Mouse (Mus musculus): ENCODE data around the gene Selenos.

The Selenos gene

DNA sequence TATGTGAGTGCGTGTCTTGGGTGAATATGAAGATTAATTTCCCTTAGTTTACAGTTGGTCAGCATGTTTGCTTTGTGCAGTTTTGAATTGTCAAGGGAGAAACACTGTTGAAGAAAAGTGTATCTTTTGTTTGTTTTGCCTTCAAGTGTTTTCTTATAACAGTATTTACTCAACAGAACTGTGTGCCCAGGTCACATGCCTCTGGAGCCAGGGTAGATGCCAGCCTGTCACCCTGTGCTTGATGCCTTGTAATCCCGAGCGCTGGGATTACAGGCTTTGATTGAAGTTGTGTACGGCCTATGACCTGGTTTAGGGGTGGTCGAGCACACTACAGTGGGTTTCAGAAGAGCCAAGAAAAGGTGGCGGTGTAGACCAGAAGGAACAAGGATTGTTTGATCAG lies 4.3 kb downstream of the Selenos start:
- in situ Hi-C loops (cut with MboI) = loop anchor here (25.0 kb wide), 1 partner anchor 604 kb away; the partner anchor contains the start of genes Asb7 and Lins1

DNA sequence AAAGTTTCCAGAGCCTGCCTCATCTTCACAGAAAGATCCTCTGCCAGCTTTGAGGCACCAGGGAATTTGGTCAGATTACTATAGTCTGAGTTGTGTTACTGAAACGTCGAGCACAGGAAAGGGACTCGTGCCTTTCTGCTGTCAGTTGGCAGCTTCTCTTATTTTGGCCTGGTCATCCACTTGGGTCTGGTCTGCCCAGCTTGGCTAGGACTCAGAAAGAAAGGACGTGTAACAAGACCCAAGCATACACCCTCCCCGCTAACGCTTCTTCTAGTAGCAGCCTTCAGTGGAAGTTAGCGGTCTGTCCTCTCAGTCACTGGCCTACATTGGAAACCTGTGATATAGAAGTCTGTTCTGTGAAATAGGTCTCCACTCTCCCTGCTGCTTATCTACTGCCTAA lies 5.1 kb downstream of the Selenos start:
- in situ Hi-C loops (cut with MboI) = loop anchor here (25.0 kb wide), 1 partner anchor 603 kb away; the partner anchor contains the start of genes Asb7 and Lins1

DNA sequence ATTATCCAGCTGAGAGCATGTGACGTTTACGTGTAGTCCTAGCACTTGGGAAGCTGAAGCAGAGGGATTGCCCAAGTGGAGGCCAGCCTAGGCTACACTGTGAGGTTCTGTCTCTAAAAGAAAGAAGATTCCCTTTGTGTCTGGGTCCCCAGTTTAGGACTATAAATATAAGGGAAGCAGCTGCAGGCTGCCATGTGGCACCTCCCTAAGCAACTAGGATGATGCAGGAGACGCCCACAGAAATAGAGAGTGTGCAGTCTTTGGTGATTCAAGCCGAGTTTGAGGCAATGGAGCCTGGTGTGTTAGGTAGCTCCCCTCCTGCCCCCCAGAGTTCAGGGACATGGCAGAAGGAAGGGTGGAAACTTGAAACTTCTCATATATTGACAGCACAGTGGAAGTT lies 8.2 kb downstream of the Selenos start:
- in situ Hi-C loops (cut with MboI) = loop anchor here (25.0 kb wide), 1 partner anchor 600 kb away; the partner anchor contains the start of genes Asb7 and Lins1

DNA sequence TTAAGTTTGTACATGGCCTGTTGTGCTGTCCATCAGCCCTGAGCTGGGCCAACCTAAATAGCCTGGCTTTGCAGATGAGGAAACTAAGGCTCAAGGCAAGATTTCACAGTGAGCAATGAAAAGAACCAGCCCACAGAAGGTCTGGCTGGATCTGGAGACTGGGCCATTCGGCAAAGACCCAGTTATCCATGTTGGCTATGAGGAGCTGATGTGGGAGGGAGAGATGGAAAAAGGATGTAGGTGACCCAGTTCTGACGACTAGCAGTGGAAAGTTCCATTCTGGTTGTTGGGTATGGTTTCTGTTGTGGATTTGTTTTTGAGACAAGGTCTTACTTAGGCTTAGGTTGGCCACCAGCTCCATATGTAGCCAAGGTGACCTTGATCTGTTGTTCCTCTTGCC lies 8.6 kb downstream of the Selenos start:
- in situ Hi-C loops (cut with MboI) = loop anchor here (25.0 kb wide), 1 partner anchor 599 kb away; the partner anchor contains the start of genes Asb7 and Lins1

DNA sequence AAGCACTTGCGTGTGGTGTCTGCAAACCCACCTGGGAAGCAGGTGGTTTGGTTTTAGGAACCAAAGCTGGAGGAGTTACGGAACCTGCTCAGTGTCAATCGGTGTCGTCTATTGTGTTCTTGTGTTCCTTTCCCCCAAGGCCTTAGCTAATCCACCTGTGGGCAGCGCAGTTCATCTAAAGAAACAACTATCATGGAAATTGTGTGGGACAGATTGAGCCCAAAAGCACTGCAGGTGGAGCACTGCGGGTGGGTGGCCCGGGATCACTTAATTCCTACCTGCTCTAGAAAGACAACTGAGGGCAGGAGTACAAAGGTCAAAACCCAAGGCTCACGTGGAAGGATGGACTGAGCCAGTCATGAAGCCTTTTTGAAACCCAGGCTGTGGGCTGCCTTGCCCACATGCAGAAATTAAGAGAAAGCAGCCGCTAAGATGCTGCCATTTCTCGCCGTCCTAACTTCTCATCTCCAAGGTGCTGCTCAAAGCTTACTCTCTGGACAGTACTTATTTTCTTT lies 11.3 kb downstream of the Selenos start:
- in situ Hi-C loops (cut with MboI) = loop anchor here (25.0 kb wide), 1 partner anchor 597 kb away; the partner anchor contains the start of genes Asb7 and Lins1

DNA sequence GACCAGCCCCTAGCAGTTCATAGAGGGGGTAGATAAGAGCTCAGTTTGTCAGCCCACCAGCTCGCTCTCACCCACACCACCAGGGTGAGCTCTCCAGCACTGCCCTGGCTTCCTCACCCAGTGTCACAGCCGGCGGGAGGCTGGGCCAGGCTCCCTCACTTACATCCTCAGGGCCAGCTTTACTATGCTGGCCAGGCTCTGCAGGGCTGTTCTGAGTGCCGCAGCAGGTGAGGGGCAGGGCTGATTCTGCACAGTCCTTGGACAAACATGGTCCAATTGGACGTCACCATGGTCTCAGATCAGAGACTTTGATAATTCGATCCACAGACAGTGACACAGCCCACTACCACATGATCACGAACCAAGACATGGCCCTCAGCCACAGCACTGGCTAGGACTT lies 12.1 kb downstream of the Selenos start:
- in situ Hi-C loops (cut with MboI) = loop anchor here (25.0 kb wide), 1 partner anchor 596 kb away; the partner anchor contains the start of genes Asb7 and Lins1

DNA sequence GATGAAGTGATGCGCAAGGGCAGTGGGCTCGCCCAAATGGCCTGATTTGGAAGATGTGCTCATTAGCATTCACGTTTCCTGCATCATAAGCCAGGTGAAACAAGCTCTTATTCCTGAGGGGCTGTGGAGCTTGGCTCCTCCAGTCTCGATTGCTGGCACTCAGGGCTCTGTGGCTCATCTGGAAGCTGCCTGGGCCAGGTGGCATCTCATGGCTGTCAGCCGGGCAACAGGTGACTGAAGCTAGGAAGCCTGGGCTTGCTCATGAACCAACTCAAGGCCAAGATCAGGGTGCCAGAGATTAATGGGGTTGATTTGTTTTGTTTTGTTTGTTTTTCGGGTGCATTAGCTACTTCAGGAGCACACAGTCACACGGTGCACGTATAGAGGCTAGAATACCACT lies 13.2 kb downstream of the Selenos start:
- in situ Hi-C loops (cut with MboI) = loop anchor here (25.0 kb wide), 1 partner anchor 595 kb away; the partner anchor contains the start of genes Asb7 and Lins1

DNA sequence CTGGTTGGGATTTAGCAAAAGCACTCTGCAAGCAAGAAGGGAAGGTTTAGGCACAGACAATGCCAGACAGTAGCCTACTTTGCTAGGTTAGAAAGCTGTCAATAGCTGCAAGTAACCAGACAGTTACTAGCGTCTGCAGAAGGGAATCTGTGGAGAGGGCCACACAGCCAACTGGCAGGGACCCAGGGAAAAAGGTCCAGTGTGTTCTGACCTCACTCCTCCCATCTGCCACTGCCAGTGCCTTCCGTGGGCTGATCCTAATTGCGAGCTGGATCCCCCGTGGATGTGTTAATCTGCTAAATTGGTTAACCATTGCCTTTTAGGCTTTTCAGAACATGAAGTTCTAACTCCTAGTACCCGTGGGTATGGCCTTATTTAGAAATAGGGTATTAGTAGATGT lies 14.7 kb downstream of the Selenos start:
- in situ Hi-C loops (cut with MboI) = loop anchor here (25.0 kb wide), 1 partner anchor 593 kb away; the partner anchor contains the start of genes Asb7 and Lins1

DNA sequence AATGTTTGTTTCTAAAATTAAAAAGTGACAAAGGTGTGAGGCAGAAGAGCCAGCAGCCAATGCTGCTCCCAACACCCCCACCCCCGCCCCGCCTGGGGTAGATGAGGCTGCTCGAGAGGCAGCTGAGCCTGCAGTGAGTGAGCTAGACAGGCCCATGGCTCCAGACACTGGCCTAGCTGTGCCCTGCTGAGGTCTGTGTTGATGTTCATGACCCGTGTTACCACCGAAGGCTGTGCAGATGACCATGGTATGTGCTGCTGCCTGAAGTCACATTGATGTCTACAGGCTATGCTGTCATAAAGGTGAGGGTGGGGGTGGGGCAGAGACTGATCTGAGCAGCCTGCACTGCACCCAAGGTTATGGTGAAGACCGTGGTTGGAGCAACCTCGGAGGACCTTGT lies 19.4 kb downstream of the Selenos start:
- in situ Hi-C loops (cut with MboI) = loop anchor here (25.0 kb wide), 1 partner anchor 588 kb away; the partner anchor contains the start of genes Asb7 and Lins1

DNA sequence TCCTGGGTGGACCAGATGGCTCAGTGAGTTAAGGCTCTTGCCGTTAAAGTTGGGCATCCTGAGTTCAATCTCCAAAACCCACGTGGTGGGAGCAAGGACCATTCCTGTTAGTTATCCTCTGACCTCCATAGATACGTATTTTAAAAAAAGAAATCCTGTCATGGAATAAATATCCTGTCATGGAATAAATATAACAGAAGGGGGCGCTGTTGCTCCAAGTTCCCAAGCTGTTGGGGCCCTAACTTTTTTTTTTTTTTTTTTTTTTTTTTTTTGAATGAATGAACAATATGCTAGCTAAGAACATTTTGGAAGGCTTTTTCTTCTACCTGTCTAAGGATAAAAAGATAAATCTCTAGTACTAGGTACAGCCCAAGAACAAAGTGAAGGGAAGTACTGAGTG lies 22.4 kb downstream of the Selenos start:
- in situ Hi-C loops (cut with MboI) = loop anchor here (10.0 kb wide), 2 partner anchors 203 to 283 kb away; partner anchors contain the start of gene Lrrk1

DNA sequence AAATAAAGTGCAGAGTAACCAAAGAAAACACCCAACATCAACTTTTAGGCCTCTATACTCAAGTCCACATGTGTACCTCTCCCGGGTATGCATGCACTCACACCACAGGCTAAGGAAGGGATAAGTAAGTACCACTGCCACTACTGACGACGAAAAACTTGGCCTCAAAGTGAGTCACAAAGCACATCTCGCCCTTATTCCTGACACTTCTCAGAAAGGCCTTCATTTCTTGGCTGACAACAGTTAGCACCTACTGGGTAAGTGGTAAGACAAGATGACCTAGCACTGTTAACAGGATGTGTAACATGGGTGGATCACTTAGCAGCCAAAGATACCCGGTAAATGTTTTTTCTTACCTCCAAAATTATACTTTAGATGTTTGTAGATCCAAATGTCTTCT lies 25.1 kb downstream of the Selenos start:
- in situ Hi-C loops (cut with MboI) = loop anchor here (10.0 kb wide), 2 partner anchors 200 to 280 kb away; partner anchors contain the start of gene Lrrk1

DNA sequence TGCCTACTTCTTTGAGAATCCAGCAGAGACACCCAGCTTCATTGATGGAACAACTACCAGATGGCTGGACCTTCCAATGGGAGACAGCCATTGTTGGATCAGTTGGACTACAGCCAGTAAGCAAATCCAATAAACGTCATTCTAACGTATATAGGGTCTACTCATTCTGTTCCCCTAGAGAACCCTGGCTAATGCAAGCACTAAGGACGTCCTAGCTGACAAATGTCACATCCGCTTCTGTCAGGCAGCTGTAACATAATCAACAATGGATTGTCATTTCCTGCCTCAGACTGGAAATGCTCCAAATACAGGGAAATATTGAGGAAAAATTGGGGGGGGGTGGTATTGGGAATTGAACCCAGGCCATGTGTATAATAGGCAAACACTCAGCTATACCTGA lies 26.3 kb downstream of the Selenos start:
- in situ Hi-C loops (cut with MboI) = loop anchor here (5.0 to 10.0 kb wide), 4 partner anchors 82 to 279 kb away; partner anchors contain the start of gene Lrrk1

DNA sequence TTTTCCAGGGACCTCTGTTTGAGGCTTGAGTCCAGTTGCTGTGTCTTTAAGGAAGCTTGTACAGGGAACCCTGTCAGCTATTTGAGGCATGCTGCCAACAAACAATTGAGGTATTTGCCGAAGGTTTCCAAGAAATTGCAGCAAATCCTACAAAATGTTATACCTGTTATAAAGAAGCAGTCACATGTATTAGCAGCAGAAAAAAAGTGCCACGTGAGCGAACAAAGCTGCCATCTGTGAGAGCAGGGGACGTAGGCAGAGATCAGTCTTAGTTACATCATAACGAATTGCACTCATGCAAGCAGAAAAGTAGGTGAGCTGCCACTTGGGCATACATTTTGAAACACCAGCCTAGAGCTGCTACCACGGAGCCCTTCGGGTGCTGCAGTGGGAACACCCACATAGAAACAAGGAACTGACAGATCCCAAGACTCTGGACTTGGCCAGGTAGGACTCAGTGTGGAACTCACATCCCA lies 27.2 kb downstream of the Selenos start:
- in situ Hi-C loops (cut with MboI) = loop anchor here (5.0 to 10.0 kb wide), 4 partner anchors 81 to 278 kb away; partner anchors contain the start of gene Lrrk1

DNA sequence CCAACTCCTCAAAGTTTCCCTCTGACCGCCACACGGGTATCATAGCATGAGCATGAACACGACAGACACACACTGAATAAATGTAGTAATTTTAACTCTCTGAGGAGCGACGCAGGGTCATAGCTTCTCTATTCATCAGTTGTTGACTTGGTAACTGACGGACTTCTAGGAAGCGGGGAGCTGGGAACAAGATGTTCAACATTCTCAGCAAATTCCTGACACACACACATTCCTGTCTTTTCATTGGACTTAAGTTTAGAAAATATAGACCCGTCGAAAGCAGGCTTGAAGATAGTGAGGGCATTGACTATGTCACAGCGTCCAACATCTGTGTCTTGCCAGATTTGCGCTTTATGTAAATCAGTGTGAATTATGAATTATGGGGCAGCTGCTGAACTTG lies 27.8 kb downstream of the Selenos start:
- in situ Hi-C loops (cut with MboI) = loop anchor here (5.0 to 10.0 kb wide), 4 partner anchors 80 to 278 kb away; partner anchors contain the start of gene Lrrk1

DNA sequence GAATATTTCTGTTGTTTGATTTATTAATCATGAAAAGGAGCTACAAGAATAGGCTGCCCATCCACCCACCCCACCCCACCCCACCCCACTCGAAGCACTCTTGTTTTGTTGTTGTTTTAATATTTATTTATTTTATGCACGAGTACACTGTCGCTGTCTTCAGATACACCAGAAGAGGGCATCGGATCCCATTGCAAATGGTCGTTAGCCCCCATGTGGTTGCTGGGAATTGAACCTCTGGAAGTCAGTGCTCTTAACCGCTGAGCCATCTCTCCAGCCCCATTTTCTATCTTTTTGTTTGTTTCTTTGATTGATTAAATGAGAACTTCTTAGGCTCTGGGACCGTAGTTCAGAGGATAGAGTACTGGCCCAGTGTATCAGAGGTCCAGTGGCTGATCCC lies 28.5 kb downstream of the Selenos start:
- in situ Hi-C loops (cut with MboI) = loop anchor here (5.0 to 10.0 kb wide), 4 partner anchors 79 to 277 kb away; partner anchors contain the start of gene Lrrk1

DNA sequence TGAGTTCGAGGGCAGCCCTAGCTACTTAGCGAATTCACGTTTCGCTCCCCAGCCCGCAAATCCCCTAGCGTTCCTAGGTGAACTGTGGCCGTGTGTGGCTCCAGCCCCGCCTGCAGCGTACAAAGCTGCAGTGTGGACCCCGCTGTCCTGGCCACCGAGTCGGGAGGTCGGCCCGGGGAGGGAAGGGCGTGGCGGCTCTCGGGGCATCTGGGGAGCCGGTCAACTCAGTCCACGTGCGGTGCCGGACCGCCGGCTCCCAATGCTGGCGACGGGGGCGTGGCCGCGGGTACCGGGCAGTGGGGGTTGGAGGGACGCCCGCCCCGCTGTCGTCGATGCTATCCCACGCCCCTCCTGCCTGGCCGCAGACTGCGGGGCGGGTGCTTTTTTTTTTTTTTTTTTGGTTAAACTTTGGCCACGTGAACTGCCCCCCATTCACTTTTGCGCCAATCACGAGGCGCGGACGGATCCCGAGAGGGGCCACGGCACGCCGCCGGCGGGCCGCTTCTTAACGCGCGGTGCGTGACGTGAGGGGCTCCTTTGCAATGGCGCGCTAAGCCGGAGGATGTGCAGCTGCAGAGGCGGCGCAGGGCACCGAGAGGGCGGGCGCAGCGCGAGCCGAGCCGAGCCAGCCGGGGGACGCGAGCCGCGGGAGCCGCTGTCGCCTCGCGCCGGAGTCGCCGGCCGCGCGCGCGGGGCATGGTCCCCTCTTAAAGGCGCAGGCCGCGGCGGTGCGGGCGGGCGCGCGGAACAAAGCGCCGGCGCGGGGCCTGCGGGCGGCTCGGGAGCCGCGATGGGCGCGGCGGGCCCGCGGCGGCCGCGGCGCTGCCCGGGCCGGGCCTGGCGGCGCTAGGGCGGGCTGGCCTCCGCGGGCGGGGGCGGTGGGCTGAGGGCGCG lies 29.8 kb downstream of the Selenos start, which contains the start of gene Chsy1:
Gene Chsy1 (plus strand): TSS at position 555 of the 894 bp plus-strand sequence.
- in situ Hi-C loops (cut with MboI) = loop anchor here (5.0 to 10.0 kb wide), 4 partner anchors 78 to 276 kb away; partner anchors contain the start of gene Lrrk1

DNA sequence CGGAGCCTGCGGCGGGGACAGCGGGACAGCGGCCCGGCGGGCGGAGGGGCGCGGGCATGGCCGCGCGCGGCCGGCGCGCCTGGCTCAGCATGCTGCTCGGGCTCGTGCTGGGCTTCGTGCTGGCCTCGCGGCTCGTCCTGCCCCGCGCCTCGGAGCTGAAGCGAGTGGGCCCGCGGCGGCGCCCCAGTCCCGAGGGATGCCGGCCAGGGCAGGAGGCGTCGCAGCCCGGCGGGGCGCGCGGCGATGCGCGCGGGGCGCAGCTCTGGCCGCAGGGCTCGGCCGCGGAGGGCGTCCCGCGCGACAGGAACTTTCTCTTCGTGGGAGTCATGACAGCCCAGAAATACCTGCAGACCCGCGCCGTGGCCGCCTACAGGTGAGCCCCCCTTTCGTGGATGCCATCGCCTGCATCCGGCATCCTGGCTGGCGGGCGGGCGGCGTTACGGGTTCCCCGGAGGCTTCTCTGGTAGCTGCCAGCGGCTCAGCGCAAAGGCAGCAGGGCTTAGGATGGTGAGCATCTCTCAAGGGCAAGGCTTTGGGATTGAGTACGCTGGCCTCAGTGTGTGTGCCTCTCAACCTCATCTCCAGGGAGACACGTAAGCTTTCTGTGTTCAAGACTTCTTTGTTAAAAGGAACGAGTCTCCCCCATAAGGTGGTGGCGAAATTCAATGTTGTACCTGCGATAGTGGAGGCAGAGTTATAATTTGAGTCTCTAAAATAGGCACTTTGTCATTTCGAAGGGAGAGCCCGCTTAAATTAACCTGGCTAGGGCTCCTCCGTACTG lies 30.6 kb downstream of the Selenos start:
- in situ Hi-C loops (cut with MboI) = loop anchor here (5.0 to 10.0 kb wide), 4 partner anchors 77 to 275 kb away; partner anchors contain the start of gene Lrrk1

DNA sequence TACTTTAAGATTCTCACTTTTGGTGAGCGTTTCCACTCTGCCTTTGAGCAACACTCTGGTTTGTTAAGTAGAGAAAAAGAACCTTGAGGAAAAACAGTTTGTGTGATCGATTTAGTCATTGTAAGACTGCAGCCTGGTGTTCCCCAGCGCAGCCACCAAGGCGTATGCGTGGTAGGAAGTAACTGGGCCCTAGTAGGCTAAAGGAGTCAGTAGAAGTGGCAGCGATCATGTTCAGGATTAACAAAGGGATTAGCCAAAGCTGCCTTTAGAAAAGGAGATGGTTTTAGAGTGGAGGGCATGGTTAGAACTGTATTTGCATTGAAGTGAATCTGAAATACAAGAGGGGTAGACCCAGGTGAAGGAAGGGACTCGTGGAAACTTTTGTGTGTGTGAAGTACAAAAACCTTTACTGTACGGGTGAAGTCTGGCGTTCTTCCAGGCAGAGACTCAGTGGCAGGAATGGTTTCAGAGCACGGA lies 31.2 kb downstream of the Selenos start:
- in situ Hi-C loops (cut with MboI) = no loop called here

DNA sequence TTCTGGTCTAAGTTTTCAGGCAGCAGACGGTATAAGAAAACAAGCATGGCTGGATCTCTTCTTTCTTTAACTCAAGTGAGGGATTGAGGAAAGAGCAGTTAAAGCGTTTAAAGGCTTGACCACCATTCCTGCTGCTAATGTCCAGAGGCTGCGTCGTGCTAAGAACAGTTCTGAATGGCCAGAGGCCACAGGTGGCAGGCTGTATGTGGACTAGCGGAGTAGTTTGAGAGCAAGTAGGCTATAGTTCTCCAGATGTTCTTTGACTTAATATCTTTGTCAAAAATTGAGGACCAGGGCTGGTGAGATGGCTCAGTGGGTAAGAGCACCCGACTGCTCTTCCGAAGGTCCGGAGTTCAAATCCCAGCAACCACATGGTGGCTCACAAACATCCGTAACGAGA lies 31.8 kb downstream of the Selenos start:
- in situ Hi-C loops (cut with MboI) = no loop called here

DNA sequence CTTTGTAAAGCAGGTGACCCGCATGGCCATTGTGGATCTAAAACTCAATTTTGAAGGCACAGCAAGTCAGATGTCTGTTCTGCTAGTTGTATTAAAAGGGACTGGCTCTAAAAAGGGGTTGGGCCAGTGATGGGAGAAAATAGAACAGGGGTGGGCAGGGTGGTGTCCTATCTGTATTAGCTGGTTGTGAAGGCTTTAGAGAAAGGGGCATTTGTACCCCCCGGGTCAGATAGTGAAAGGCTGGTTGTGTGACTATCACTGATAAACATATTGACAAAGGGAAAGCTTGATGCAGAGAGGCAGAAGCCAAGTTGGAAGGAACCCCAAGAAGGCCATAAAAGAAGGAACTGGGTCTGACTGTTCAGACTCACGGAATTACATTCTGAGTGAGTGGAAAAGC lies 34.1 kb downstream of the Selenos start:
- in situ Hi-C loops (cut with MboI) = no loop called here

Measured in mature B cell (primary cell).